Mouse (Mus musculus): Measurements from ENCODE around the gene Cacnb2. TPM values are rescaled to one million over a fixed set of nuclear protein-coding genes. Genes with fewer than 3 reads are reported as not detected.

Gene Cacnb2
- total RNA-seq, 2 experiments from 2014 or later, result 48.3 to 49.7 TPM

DNA sequence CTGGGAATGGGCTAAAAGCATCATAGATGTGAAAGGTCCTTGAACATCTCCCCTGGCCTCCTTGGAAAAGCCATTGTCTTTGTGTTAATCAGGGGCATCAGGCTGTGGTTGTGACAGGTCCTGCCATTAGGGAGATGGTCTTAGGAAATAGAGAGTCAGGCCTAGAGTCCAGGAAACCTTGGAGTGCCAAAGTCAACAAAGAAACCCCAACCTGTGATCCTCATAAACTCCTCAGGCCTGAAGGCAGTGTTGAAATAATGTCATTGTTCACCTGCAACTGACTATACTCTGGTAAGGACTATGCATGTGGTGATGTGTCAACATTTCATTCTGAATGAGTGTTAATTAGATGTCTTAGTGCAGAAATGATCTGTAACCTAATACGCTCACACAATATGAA lies 255.4 kb downstream of the Cacnb2 start:
- no peak for DNase-seq (ENCODE audit: low spot score in 2 of 2)

GRCm38 (mm10) chr2:14860350-14860749 lies 257.5 kb downstream of the Cacnb2 start:
- no peak for DNase-seq (ENCODE audit: low spot score in 2 of 2)

GRCm38 (mm10) chr2:14861613-14862012 lies 258.7 kb downstream of the Cacnb2 start:
- no peak for DNase-seq (ENCODE audit: low spot score in 2 of 2)

DNA sequence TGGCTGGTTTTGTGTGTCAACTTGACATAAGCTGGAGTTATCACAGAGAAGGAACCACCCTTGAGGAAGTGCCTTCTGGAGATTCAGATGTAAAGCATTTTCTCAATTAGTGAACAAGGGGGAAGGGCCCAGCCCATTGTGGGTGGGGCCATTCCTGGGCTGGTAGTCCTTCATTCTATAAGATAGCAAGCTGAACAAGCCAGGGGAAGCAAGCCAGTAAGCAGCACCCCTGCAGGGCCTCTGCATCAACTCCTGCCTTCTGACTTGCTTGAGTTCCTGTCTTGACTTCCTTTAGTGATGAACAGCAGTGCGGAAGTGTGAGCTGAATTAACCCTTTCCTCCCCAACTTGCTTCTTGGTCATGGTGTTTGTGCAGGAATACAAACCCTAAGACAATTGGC lies 260.1 kb downstream of the Cacnb2 start:
- DNase-seq (ENCODE audit: low spot score in 2 of 2), result no peak

- DNase-seq (ENCODE audit: low spot score in 2 of 2), result no peak
Observed at GRCm38 (mm10) chr2:14873116-14873515, 270.2 kb downstream of the Cacnb2 start.

DNA sequence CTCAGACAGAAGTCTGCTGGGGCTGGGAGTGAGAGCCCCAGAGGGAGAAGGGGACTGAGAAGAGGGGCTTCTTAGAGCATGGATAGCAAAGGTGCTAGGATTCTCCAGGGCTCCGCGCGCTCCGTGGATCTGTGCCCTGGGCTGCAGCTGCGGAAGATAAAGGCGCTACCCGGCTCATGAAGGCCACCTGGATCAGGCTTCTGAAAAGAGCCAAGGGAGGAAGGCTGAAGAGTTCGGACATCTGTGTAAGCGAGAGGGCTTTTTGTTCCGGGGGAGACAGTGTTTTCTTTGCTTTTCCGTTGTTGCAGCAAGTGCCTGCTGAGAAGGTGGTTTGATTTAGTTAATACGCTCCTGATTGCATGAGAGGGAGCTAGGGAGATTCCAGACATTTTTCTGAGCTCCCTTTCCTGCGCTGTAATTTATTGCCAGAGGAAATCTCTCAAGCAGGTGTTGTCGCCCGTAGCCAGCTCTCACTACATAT lies 270.9 kb downstream of the Cacnb2 start:
- DNase-seq (ENCODE audit: low spot score in 2 of 2), result peak; percentile 25 to 28

GRCm38 (mm10) chr2:14874281-14875037 lies 271.6 kb downstream of the Cacnb2 start:
- DNase-seq (ENCODE audit: low spot score in 2 of 2), result peak; percentile 27 to 53

- DNase-seq (ENCODE audit: low spot score in 2 of 2), result no peak
Observed at GRCm38 (mm10) chr2:14875121-14875520, 272.2 kb downstream of the Cacnb2 start.

GRCm38 (mm10) chr2:14875616-14876015 lies 272.7 kb downstream of the Cacnb2 start:
- DNase-seq (ENCODE audit: low spot score in 2 of 2), result no peak

GRCm38 (mm10) chr2:14878953-14879352 lies 276.1 kb downstream of the Cacnb2 start:
- DNase-seq (ENCODE audit: low spot score in 2 of 2), result no peak

- no peak for DNase-seq (ENCODE audit: low spot score in 2 of 2)
Observed at GRCm38 (mm10) chr2:14883460-14883859, 280.6 kb downstream of the Cacnb2 start.

DNA sequence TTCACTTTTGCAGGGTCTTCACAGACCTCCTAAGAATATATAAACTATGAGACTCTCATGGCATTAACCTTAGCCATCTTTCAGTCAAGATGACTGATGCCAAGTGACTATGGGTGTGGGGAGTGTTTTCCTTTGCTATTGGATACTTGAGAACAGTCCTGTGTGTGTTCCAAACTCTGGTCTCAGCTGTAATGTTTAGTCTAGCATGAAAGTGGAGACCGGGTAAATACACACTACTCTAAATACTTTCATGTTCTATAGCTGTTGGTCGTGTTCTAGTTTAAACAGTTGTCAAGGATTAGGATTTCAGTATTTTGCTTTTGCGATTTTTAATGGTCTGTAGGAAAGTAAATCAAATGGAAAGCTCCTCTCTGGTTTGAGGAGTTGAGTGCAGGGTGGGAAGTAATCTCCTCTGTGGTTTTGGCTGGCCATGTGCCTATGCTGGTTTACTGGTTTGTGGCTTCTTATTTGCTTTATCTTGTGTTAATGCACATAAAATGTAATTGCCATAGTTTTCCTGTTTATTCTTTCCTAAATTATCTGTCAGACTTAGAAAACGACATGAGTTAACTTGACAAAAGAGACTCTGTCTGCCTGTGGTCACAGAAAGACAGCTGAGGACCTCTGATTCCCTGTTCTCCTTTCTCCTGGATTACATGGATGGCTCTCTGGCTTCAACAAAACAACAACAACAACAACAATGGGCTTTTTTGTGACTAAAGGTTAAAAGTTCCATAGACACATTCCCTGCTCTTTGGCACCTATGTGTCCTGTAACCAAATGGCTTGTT lies 285.7 kb downstream of the Cacnb2 start:
- DNase-seq (ENCODE audit: low spot score in 2 of 2), result no peak

GRCm38 (mm10) chr2:14903837-14904236 lies 300.9 kb downstream of the Cacnb2 start:
- DNase-seq (ENCODE audit: low spot score in 2 of 2), result no peak

DNA sequence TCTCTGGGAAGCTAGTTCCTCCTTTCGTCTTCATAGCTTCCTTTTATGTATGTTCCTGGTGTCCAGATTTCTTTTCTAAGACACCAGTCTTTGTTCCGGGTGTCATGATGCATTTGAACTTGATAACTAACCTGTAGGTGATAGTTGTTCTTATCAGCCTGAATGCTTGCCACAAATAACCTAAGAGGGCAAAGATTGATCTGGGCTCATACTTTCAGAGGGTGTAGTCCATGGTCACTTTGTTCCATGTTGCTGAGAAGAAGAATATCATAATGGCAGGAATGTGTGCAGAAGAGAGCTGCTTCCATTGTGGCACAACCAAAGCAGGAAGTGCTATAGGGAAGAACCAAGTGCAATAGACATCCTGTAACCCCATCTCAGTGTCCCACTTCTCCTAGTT lies 302.0 kb downstream of the Cacnb2 start:
- no peak for DNase-seq (ENCODE audit: low spot score in 2 of 2)

DNA sequence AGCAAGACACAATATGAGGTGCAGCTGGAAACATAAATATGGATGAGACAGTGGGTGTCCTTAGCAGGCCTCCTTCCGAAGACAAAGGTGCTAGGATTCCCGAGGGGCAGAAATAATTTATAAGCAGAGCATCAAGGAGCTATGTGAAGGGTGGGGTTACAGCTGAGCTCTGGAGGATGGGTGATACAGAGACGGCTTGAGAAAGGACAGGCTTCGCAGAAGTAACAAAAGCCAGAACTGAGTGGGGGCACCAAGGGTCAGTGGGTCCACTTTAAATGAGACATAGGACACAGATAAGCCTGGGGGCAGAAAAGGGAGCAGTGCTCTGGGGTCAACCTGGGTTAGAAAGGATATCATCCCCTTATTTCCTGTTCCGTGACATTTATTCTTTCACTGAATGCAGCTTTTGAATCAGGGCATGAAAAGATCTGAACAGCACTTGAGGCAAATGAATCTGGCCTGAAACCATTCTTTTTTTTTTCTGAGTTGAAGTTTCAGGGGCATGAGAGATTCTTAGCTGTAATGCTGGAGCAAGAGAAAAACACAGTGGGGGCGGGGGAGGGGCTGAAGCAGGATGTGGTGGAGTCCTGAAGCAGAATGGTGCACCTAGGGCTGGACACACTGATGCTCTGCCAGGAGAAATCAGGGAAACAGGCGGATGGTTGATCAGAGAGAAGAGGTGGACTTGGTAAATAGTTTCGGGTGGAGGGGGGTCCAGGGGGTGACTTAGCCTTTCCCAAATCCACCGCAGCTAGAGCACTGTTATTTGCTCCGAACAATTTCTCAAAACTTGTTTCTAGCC lies 304.4 kb downstream of the Cacnb2 start:
- no peak for DNase-seq (ENCODE audit: low spot score in 2 of 2)

GRCm38 (mm10) chr2:14917585-14918247 lies 314.8 kb downstream of the Cacnb2 start:
- no peak for DNase-seq (ENCODE audit: low spot score in 2 of 2)

DNA sequence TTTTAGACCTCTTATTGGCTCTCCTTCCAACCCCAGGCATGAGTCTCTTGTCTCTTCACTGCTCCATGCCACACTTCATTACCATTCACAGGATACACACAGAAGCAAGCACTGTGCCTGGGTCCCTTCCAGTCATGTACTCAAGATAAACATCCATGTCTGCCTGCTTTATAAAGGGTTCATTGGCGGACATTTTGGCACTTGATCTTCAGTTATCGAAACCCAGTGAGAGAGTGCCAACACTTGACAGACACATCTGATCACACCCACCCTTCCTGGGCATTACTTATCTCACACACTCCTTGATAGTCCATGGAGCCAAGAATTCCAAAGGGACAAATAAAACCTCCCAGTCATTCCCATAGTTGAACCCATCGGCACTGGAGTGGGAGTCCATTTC lies 327.0 kb downstream of the Cacnb2 start:
- DNase-seq (ENCODE audit: low spot score in 2 of 2), result no peak

GRCm38 (mm10) chr2:14931968-14932367 lies 329.1 kb downstream of the Cacnb2 start:
- no peak for DNase-seq (ENCODE audit: low spot score in 2 of 2)

GRCm38 (mm10) chr2:14936492-14936891 lies 333.6 kb downstream of the Cacnb2 start:
- peak in 1 of 2 experiments; percentile 12 for DNase-seq (ENCODE audit: low spot score in 2 of 2)

GRCm38 (mm10) chr2:14942261-14942660 lies 339.4 kb downstream of the Cacnb2 start:
- DNase-seq (ENCODE audit: low spot score in 2 of 2), result no peak

Data from left cerebral cortex, adult 18-20 months (tissue).